Comparison of ENCODE assay signal across 8 mouse cellular contexts in the genomic region with DNA sequence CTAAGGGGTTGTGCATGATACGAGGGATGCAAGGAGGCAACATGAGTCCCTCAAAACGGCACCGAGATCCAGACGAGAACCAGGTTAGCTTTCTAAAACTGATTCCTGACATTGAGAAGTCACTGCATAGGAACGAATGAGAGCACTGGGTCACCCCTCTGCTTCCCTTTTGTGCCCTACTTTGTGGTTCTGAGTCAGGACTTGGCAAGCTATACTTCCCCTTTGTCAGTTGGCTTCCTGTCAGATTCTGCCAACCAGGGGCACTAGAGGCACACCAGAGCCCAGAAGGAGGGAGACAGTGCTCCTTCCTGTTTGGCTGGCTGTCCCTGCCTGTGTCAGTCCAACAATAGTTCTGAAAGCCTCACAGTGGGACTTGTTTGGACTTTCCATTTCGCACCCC. TPM values are rescaled to one million over a fixed set of nuclear protein-coding genes. Genes with fewer than 3 reads are reported as not detected.
DNase-seq lines count a peak whose midpoint lies in the region; ATAC-seq lines count a peak whose summit lies in the region.

No protein-coding gene starts in this region.

- 0% methylated on average over 6 of the region's 6 CpGs for WGBS in macrophage (ENCODE audit: missing documents)
- WGBS in midbrain, embryonic 10.5 days: 91% methylated on average over 6 of the region's 6 CpGs

- peak; percentile 42 for DNase-seq in gastrocnemius, postnatal 25 days
- no peak for DNase-seq in gastrocnemius, postnatal 4 days (ENCODE audit: low spot score in 2 of 2)
- DNase-seq in fibroblast of lung, adult 2 months (ENCODE audit: low read depth): peak; percentile 17
- DNase-seq in layer of hippocampus, adult 9-11 months: peak; percentile 77
- DNase-seq in thymus, postnatal 25 days: peak; percentile 73
- DNase-seq in midbrain, embryonic 10.5 days (ENCODE audit: low spot score): no peak

- no peaks in the 10 kb centered on the region for H3K4me1 ChIP-seq in midbrain, embryonic 10.5 days

- no peak overlapping the region for H3K4me3 ChIP-seq in macrophage (ENCODE audit: inconsistent target)
- no peak overlapping the region for H3K4me3 ChIP-seq in midbrain, embryonic 10.5 days

- peak overlapping the region; percentile 82 for H3K27ac ChIP-seq in macrophage
- H3K27ac ChIP-seq in midbrain, embryonic 10.5 days (replicated peaks): no peak overlapping the region

- peak; percentile 59 for ATAC-seq in activated CD4-positive, CD25-positive, alpha-beta regulatory T cell, adult 4 months

- H3K79me2 ChIP-seq in macrophage (ENCODE audit: inconsistent target): no peaks in the 10 kb centered on the region

- no peaks in the 10 kb centered on the region for H3K27me3 ChIP-seq in midbrain, embryonic 10.5 days (ENCODE audit: low read depth, poor library complexity, severe bottlenecking)

- no peaks in the 10 kb centered on the region for H3K9me3 ChIP-seq in midbrain, embryonic 10.5 days (replicated peaks)

- H3K36me3 ChIP-seq in macrophage (ENCODE audit: inconsistent target): no peaks in the 10 kb centered on the region
- no peaks in the 10 kb centered on the region for H3K36me3 ChIP-seq in midbrain, embryonic 10.5 days

RNA-seq across cellular contexts. Expression of gene P4ha2, which starts 56.0 kb away (rescaled TPM):
- total RNA-seq in gastrocnemius, postnatal 25 days (2021): 10 to 100 TPM; 25.6 to 32.3 TPM
- total RNA-seq in gastrocnemius, postnatal 4 days (2021): 10 to 100 TPM; 37.1 to 40.3 TPM
- not detected for polyA plus RNA-seq in activated CD4-positive, CD25-positive, alpha-beta regulatory T cell, adult 4 months (2017; shearing (Covaris generic))
- 10 to 100 TPM in 12 of 26 experiments, 1 to 10 TPM in 14; 1.3 to 33.9 (median 9.6) TPM for total RNA-seq in macrophage (2018; cell fraction: chromatin; rRNA removed)
- total RNA-seq in macrophage (2018; cell fraction: cytosol; rRNA removed): 10 to 100 TPM in 2 of 26 experiments, 1 to 10 TPM in 24; 2.6 to 10.9 (median 5.4) TPM
- total RNA-seq in macrophage (2018; cell fraction: nucleus; rRNA removed): 10 to 100 TPM in 10 of 26 experiments, 1 to 10 TPM in 16; 4.3 to 32.0 (median 8.7) TPM
- polyA plus RNA-seq in macrophage (2018): 8.3 to 15.6 TPM (median 11.6 TPM) in 3 replicates
- 25.0 and 25.2 TPM in 2 replicates for polyA plus RNA-seq in midbrain, embryonic 10.5 days (2016; fragmentation: Nextera tagmentation; extraction: Ambion mirVana)

Comparison
In these comparisons a context has a peak if more than half of its experiments do, and no peak if none do; other contexts are left out.
1. DNase-seq: peak in gastrocnemius, postnatal 25 days (single experiment), fibroblast of lung, adult 2 months (single experiment), layer of hippocampus, adult 9-11 months (single experiment) and thymus, postnatal 25 days (single experiment); none in gastrocnemius, postnatal 4 days (0 of 2) and midbrain, embryonic 10.5 days (single experiment).